Mouse (Mus musculus): ENCODE data around the gene Dnah1. TPM values are rescaled to one million over a fixed set of nuclear protein-coding genes. Genes with fewer than 3 reads are reported as not detected.

Dnah1 gene
- total RNA-seq (2021) = under 1 TPM; 0.70 to 0.81 TPM
- long read RNA-seq, experiment 1 = 0 reads
- long read RNA-seq, experiment 2 = 0 reads

- peak in 1 of 2 experiments; percentile 44 for DNase-seq (ENCODE audit: low spot score in 2 of 2)
Observed at GRCm38 (mm10) chr14:31323849-31324792, at the start of gene Dnah1. Gene Dnah1, minus strand, starts transcription at chr14:31323896.

DNA sequence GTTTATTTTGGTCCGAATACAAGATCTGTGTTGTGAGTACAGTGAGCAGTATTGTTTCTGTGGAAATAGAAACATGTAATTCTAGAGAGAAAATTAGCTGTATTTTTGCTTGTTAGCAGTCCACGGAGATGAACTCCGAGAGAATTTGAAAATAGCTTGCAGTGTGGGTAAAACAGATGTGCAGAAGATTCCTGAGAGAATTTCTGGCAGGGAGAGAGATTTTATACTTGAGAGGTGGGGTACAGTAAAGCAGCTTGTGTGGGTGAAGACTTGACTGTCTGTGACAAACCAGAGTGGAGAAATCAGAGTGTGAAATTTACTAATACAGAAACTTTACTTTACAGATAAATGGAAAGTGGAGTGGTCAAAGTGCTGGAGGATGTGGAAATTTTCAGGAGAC is 45.7 kb upstream of the Dnah1 start:
- no peak for DNase-seq (ENCODE audit: low spot score in 2 of 2)

DNA sequence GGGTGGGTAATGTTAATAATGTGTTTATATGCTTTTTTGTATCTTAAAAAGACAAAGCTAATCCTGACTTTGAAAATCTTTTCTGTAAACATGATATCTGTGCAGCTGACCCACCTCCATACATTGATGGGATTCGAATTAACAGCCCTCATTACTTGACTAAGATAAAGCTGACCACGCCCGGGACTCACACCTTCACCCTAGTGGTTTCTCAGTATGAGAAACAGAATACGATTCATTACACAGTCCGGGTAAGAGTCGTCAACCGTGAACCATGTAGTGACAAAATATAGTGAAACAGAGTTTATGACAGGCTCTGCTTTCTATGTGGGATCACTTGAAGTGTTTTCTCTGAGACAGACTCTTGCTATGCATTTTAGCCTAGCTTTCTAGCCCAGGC is 44.3 kb upstream of the Dnah1 start:
- no peak for DNase-seq (ENCODE audit: low spot score in 2 of 2)

- DNase-seq (ENCODE audit: low spot score in 2 of 2) = peak in 1 of 2 experiments; percentile 68
Observed at GRCm38 (mm10) chr14:31365350-31365749, 41.7 kb upstream of the Dnah1 start.

- DNase-seq (ENCODE audit: low spot score in 2 of 2) = no peak
Observed at GRCm38 (mm10) chr14:31364589-31364988, 40.9 kb upstream of the Dnah1 start.

DNA sequence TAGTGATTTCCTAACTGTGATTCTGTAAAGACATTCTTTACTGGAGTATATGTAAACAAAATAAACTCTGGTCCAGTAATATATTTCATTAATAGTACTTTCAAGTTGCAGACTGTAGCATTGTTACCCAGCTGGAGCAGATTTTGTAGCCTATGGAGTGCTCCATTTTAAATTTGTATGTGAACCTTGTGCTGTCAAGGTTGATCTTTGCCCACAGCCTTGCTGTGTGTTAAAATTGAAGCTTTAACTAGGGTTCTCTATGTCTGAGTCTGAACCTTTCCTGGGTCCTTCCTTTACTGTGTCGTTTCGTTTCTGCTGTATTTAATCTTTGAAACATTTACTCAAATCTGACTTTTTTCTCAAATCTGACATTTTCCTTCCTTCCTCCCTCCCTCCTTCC is 38.5 kb upstream of the Dnah1 start:
- no peak for DNase-seq (ENCODE audit: low spot score in 2 of 2)

- DNase-seq (ENCODE audit: low spot score in 2 of 2) = no peak
Observed at GRCm38 (mm10) chr14:31345367-31345766, 21.7 kb upstream of the Dnah1 start.

GRCm38 (mm10) chr14:31343241-31343640 is 19.5 kb upstream of the Dnah1 start:
- no peak for DNase-seq (ENCODE audit: low spot score in 2 of 2)

- no peak for DNase-seq (ENCODE audit: low spot score in 2 of 2)
Observed at GRCm38 (mm10) chr14:31337947-31338346, 14.3 kb upstream of the Dnah1 start.

GRCm38 (mm10) chr14:31337406-31337805 is 13.7 kb upstream of the Dnah1 start:
- DNase-seq (ENCODE audit: low spot score in 2 of 2) = no peak

DNA sequence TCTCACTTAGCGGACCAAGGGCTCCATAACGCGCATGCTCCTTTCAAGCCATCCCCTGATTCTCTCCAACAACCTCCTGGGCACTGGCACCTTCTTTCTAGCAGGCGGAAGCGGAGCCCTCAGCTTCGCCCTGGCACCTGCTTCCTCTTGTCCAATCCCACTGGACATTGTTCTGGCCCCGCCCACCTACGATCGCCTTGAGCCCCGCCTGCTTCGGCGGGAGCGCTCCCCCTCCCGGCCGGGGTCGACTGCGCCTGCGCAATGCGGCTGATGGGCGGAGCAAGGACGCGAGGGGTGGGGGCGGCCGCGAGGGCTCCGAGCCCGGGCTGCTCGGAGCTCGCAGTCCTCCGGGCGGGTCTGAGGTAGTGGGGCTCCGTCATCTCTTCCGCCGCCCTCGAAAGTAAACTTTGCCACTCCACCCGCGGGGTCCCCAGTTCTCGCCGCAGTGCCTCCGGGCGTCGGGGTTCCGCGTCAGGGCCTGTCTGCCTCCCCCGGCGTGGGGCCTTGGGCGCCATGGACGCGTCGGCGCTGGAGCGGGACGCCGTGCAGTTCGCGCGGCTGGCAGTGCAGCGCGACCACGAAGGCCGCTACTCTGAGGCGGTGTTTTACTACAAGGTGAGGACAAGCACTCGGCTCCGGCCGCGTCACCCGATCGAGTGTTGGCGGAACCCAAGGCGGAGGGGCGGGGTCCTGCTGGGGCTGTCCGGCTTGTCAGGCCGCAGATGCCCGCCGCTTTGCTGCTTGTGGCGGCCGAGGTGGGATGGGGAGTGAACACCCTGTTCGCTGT is 12.9 kb upstream of the Dnah1 start, which contains the start of gene Capn7:
Capn7 (plus strand) TSS at position 270 of the 787 bp plus-strand sequence.
- peak; percentile 100 for DNase-seq (ENCODE audit: low spot score in 2 of 2)

- DNase-seq (ENCODE audit: low spot score in 2 of 2) = no peak
Observed at GRCm38 (mm10) chr14:31335765-31336164, 12.1 kb upstream of the Dnah1 start.

- DNase-seq (ENCODE audit: low spot score in 2 of 2) = no peak
Observed at GRCm38 (mm10) chr14:31330957-31331356, 7.3 kb upstream of the Dnah1 start.

GRCm38 (mm10) chr14:31329741-31330140 is 6.0 kb upstream of the Dnah1 start:
- DNase-seq (ENCODE audit: low spot score in 2 of 2) = no peak

GRCm38 (mm10) chr14:31327681-31328080 is 4.0 kb upstream of the Dnah1 start:
- no peak for DNase-seq (ENCODE audit: low spot score in 2 of 2)

- DNase-seq (ENCODE audit: low spot score in 2 of 2) = no peak
Observed at GRCm38 (mm10) chr14:31327196-31327595, 3.5 kb upstream of the Dnah1 start.

GRCm38 (mm10) chr14:31326770-31327169 is 3.1 kb upstream of the Dnah1 start:
- DNase-seq (ENCODE audit: low spot score in 2 of 2) = no peak

DNA sequence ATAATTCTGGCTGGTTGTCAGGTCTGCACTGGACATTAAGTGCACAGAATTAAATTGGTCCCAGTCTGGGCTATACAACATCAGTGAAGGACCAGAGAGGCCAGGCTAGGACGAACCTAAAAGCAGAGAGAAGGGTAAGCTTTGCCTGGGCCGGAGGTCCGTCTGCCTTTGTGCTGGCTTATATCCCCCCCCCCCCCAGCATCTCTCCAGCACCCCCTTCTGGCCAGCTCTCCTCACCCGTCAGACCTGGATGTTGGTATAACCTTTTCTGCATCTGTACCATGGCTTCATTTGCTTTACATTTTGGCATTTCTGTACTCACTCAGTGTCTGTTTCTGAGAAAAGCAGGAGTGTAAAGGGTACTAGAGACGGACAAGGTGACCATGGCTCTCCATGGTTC is 1.9 kb upstream of the Dnah1 start:
- DNase-seq (ENCODE audit: low spot score in 2 of 2) = no peak

DNA sequence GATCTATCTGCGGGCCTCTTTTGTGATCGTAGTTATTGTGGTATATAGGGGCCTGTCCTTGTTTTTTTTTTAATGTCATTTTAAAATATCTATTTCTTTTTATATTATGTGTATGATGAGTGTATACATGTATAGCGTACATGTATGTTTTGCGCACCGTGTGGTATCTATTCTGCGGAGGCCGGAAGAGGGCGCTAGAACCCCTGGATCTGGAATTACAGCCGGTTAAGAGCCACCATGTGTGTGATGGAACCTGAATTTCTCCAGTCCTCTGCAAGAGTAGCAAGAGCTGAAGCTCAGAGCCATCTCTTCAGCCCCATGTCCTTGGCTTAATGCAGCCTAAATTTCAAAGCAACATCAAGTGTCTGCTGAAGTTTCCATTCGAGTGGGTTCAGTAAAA is 1.2 kb upstream of the Dnah1 start:
- no peak for DNase-seq (ENCODE audit: low spot score in 2 of 2)

GRCm38 (mm10) chr14:31323189-31323588 is 507 bp downstream of the Dnah1 start:
- no peak for DNase-seq (ENCODE audit: low spot score in 2 of 2)

DNA sequence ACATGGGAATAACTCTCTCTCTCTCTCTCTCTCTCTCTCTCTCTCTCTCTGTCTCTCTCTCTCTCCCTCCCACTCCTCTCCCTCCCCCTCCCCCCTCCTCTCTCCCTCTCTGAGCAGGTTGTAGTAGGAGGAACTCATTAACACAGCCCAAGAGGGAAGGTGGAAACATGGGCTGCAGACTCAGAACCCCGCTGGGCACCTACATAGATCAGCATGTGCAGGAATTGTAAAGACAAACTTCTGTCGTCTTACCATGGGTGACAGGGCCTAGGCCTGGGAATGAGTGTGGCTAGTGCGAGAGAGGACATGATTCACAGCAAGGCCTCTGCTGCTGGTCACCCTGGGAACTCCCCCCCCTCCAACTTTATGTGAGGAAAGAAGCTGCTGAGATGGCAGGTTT is 1.5 kb downstream of the Dnah1 start:
- DNase-seq (ENCODE audit: low spot score in 2 of 2) = no peak

DNA sequence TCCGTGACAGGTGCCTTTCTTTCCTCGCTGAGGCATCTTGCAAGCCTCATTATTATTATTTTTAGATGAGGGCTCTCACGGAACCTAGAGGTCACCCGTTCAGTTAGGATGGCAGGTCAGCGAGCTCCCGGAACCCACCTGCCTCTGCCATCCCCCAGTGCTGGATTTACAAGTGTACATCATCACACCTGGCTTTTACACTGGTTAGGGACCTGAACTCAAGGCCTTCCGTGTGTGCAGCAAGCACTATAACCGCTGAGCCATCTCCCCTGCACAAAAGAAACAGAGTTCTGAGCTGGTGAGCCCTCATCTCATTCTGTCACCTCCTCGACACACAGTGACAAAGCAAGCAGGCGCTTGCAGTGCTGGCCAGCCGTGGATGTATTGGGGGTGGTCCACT is 2.5 kb downstream of the Dnah1 start:
- DNase-seq (ENCODE audit: low spot score in 2 of 2) = no peak

Measured in gastrocnemius, postnatal 4 days (tissue).